ENCODE assay signal across 9 mouse cellular contexts in genomic region chr11:98019883-98020610, GRCm38 (mm10). TPM values are rescaled to one million over a fixed set of nuclear protein-coding genes. Genes with fewer than 3 reads are reported as not detected.
DNase-seq lines count a peak whose midpoint lies in the region; ATAC-seq and TF ChIP-seq lines count a peak whose summit lies in the region.
"Had no signal": no experiment of that assay in that cellular context is flagged by ENCODE, and none has a peak within 500 bp of the region (broad histone marks: within the 10 kb centered on the region; RNA-seq: fewer than 3 reads in every experiment).

No protein-coding gene starts in this region.

- no peaks in the 10 kb centered on the region for H3K27me3 ChIP-seq in forebrain, postnatal 0 days (ENCODE audit: insufficient read depth, low read length)
- H3K27me3 ChIP-seq in midbrain, embryonic 11.5 days (ENCODE audit: control insufficient read depth, insufficient read depth, low read length) = no peaks in the 10 kb centered on the region
- H3K27me3 ChIP-seq: Patski had no signal

- H3K4me2 ChIP-seq in forebrain, postnatal 0 days (ENCODE audit: low read depth) = peak overlapping the region; percentile 65
- H3K4me2 ChIP-seq in midbrain, embryonic 11.5 days = peak overlapping the region; percentile 92
- H3K4me2 ChIP-seq: lung, embryonic 14.5 days had no signal

- H3K4me1 ChIP-seq in forebrain, postnatal 0 days (ENCODE audit: insufficient read depth) = peaks cover 25% of the 10 kb centered on the region
- H3K4me1 ChIP-seq in midbrain, embryonic 11.5 days (ENCODE audit: control insufficient read depth, insufficient read depth, low read length) = peaks cover 41% of the 10 kb centered on the region

- peak overlapping the region; percentile 38 for H3K9ac ChIP-seq in forebrain, postnatal 0 days
- H3K9ac ChIP-seq in midbrain, embryonic 11.5 days (ENCODE audit: low read length) = peak overlapping the region; percentile 33; the same call in 1 of the 2 replicates
- H3K9ac ChIP-seq: lung, embryonic 14.5 days had no signal

- intact Hi-C loops in heart, postnatal 25 days (cut with DNase I) = no loop called here

- peak; percentile 64 for DNase-seq in CD4-positive helper T cell, adult 2 months (ENCODE audit: low read depth, low spot score)
- DNase-seq in forebrain, postnatal 0 days = no peak
- no peak for DNase-seq in midbrain, embryonic 11.5 days (ENCODE audit: low spot score, missing footprints)
- DNase-seq in heart, postnatal 25 days (ENCODE audit: low spot score) = no peak
- DNase-seq in adrenal gland, adult (ENCODE audit: inconsistent age in 2 of 2, low spot score in 1 of 2) = no peak
- no peak for DNase-seq in gastrocnemius, postnatal 4 days (ENCODE audit: low spot score in 2 of 2)

- peaks cover 30% of the 10 kb centered on the region for H3K36me3 ChIP-seq in forebrain, postnatal 0 days (ENCODE audit: insufficient read depth)
- H3K36me3 ChIP-seq in midbrain, embryonic 11.5 days (ENCODE audit: control insufficient read depth, insufficient read depth, low read length) = no peaks in the 10 kb centered on the region

- peak overlapping the region; percentile 81 for H3K4me3 ChIP-seq in forebrain, postnatal 0 days (ENCODE audit: low read depth, low read length)
- H3K4me3 ChIP-seq in midbrain, embryonic 11.5 days (ENCODE audit: low read depth, low read length) = no peak overlapping the region

- no peaks in the 10 kb centered on the region for H3K9me3 ChIP-seq in forebrain, postnatal 0 days (ENCODE audit: low read length)
- no peaks in the 10 kb centered on the region for H3K9me3 ChIP-seq in midbrain, embryonic 11.5 days (ENCODE audit: control insufficient read depth, low read length)

- TF ChIP-seq CTCF in forebrain, postnatal 0 days (IDR thresholded peaks at IDR 0.05; ENCODE audit: low read depth) = no peak

- H3K27ac ChIP-seq in forebrain, postnatal 0 days (ENCODE audit: low read depth, low read length) = peak overlapping the region; percentile 76
- H3K27ac ChIP-seq in midbrain, embryonic 11.5 days (ENCODE audit: low read depth, low read length) = peak overlapping the region; percentile 22; the same call in 1 of the 2 replicates

- WGBS in forebrain, postnatal 0 days = 12% methylated on average over 8 of the region's 8 CpGs
- 40% methylated on average over 8 of the region's 8 CpGs for WGBS in midbrain, embryonic 11.5 days

- peak; percentile 72 for ATAC-seq in CD4-positive, CD25-positive, alpha-beta regulatory T cell, adult 4 months
- ATAC-seq in forebrain, postnatal 0 days = peak; percentile 8; the same call in 1 of the 2 replicates
- no peak for ATAC-seq in midbrain, embryonic 11.5 days (ENCODE audit: low FRiP score)
- ATAC-seq: Patski had no signal

RNA-seq across cellular contexts. Expression of gene Cacnb1, which starts 2.8 kb away (rescaled TPM):
- polyA plus RNA-seq in CD4-positive, CD25-positive, alpha-beta regulatory T cell, adult 4 months (2017; shearing (Covaris generic)) = 1 to 10 TPM; 1.8 to 2.4 TPM
- 64.1 and 76.4 TPM in 2 replicates for total RNA-seq in forebrain, postnatal 0 days (2014; rRNA removed)
- 49.4 and 57.2 TPM in 2 replicates for polyA plus RNA-seq in forebrain, postnatal 0 days (2015; fragmentation: Nextera tagmentation; extraction: Ambion mirVana)
- 9.7 and 10.3 TPM in 2 replicates for polyA plus RNA-seq in midbrain, embryonic 11.5 days (2014; fragmentation: Nextera tagmentation; extraction: Ambion mirVana)
- total RNA-seq in heart, postnatal 25 days (2021) = 1 to 10 TPM; 6.0 to 6.8 TPM
- total RNA-seq in gastrocnemius, postnatal 4 days (2021) = 100 to 1,000 TPM; 240 to 241 TPM

RNA-seq across cellular contexts. Expression of gene Rpl19, which starts 6.5 kb away (rescaled TPM):
- 1,000 to 10,000 TPM; 3,157 to 3,173 TPM for polyA plus RNA-seq in CD4-positive, CD25-positive, alpha-beta regulatory T cell, adult 4 months (2017; shearing (Covaris generic))
- total RNA-seq in forebrain, postnatal 0 days (2014; rRNA removed) = 793 and 1,371 TPM in 2 replicates
- 687 and 897 TPM in 2 replicates for polyA plus RNA-seq in forebrain, postnatal 0 days (2015; fragmentation: Nextera tagmentation; extraction: Ambion mirVana)
- polyA plus RNA-seq in midbrain, embryonic 11.5 days (2014; fragmentation: Nextera tagmentation; extraction: Ambion mirVana) = 945 and 991 TPM in 2 replicates
- 100 to 1,000 TPM; 539 to 575 TPM for total RNA-seq in heart, postnatal 25 days (2021)
- 1,000 to 10,000 TPM; 1,153 to 1,224 TPM for total RNA-seq in gastrocnemius, postnatal 4 days (2021)

RNA-seq across cellular contexts. Expression of gene Arl5c, which starts 24.1 kb away (rescaled TPM):
- polyA plus RNA-seq in CD4-positive, CD25-positive, alpha-beta regulatory T cell, adult 4 months (2017; shearing (Covaris generic)) = 100 to 1,000 TPM in 1 of 2 experiments, 10 to 100 TPM in 1; 89.8 to 124 TPM
- 3.7 and 5.2 TPM in 2 replicates for total RNA-seq in forebrain, postnatal 0 days (2014; rRNA removed)
- 3.0 and 4.2 TPM in 2 replicates for polyA plus RNA-seq in forebrain, postnatal 0 days (2015; fragmentation: Nextera tagmentation; extraction: Ambion mirVana)
- 6.7 and 8.9 TPM in 2 replicates for polyA plus RNA-seq in midbrain, embryonic 11.5 days (2014; fragmentation: Nextera tagmentation; extraction: Ambion mirVana)
- under 1 TPM; 0.57 to 0.92 TPM for total RNA-seq in heart, postnatal 25 days (2021)
- total RNA-seq in gastrocnemius, postnatal 4 days (2021) = 1 to 10 TPM; 1.5 to 1.9 TPM

RNA-seq across cellular contexts. Expression of gene Stac2, which starts 33.2 kb away (rescaled TPM):
- not detected for polyA plus RNA-seq in CD4-positive, CD25-positive, alpha-beta regulatory T cell, adult 4 months (2017; shearing (Covaris generic))
- 2.8 and 3.8 TPM in 2 replicates for total RNA-seq in forebrain, postnatal 0 days (2014; rRNA removed)
- 2.0 and 2.1 TPM in 2 replicates for polyA plus RNA-seq in forebrain, postnatal 0 days (2015; fragmentation: Nextera tagmentation; extraction: Ambion mirVana)
- 0.37 and 0.47 TPM in 2 replicates for polyA plus RNA-seq in midbrain, embryonic 11.5 days (2014; fragmentation: Nextera tagmentation; extraction: Ambion mirVana)
- under 1 TPM; 0.13 to 0.25 TPM for total RNA-seq in heart, postnatal 25 days (2021)
- total RNA-seq in gastrocnemius, postnatal 4 days (2021) = under 1 TPM; 0.54 to 0.60 TPM

RNA-seq across cellular contexts. Expression of gene Plxdc1, which starts 33.8 kb away (rescaled TPM):
- polyA plus RNA-seq in CD4-positive, CD25-positive, alpha-beta regulatory T cell, adult 4 months (2017; shearing (Covaris generic)) = 1 to 10 TPM; 1.8 to 3.7 TPM
- total RNA-seq in forebrain, postnatal 0 days (2014; rRNA removed) = 0.54 and 1.5 TPM in 2 replicates
- polyA plus RNA-seq in forebrain, postnatal 0 days (2015; fragmentation: Nextera tagmentation; extraction: Ambion mirVana) = 1.6 and 3.5 TPM in 2 replicates
- polyA plus RNA-seq in midbrain, embryonic 11.5 days (2014; fragmentation: Nextera tagmentation; extraction: Ambion mirVana) = 0.14 TPM in 1 of 2 replicates, not detected in the other
- 1 to 10 TPM; 5.4 to 6.0 TPM for total RNA-seq in heart, postnatal 25 days (2021)
- total RNA-seq in gastrocnemius, postnatal 4 days (2021) = 1 to 10 TPM; 7.1 to 7.6 TPM
